Mouse (Mus musculus): Measurements from ENCODE around the gene Adamts17. TPM values are rescaled to one million over a fixed set of nuclear protein-coding genes. Genes with fewer than 3 reads are reported as not detected.
A peak's percentile ranks its signal among the peaks of the same experiment; 100 is the strongest.

Gene Adamts17
- total and polyA plus RNA-seq, 2 experiments from 2014 or later: 3.9 to 14.8 TPM

GRCm38 (mm10) chr7:67065631-67066030 is 226.1 kb downstream of the Adamts17 start:
- WGBS: 85% methylated on average over 4 of the region's 4 CpGs

GRCm38 (mm10) chr7:67072015-67072685 is 232.6 kb downstream of the Adamts17 start:
- Histone ChIP-seq H3K27ac (no peak overlapping the region), H3K27me3 (ENCODE audit: insufficient read depth, low read length) (no peaks in the 10 kb centered on the region), H3K4me2 (ENCODE audit: low read depth, low read length) (no peak overlapping the region), H3K4me3 (ENCODE audit: low read length) (no peak overlapping the region), H3K9ac (replicated peaks; ENCODE audit: low read length) (no peak overlapping the region), H3K4me1 (ENCODE audit: insufficient read depth, low read length) (no peaks in the 10 kb centered on the region), H3K9me3 (ENCODE audit: low read length) (no peaks in the 10 kb centered on the region), H3K36me3 (ENCODE audit: insufficient read depth, low read length) (no peaks in the 10 kb centered on the region)
- no peak for ATAC-seq
- no peak for TF ChIP-seq CTCF (IDR thresholded peaks at IDR 0.05; ENCODE audit: low read depth)
- 84% methylated on average over 10 of the region's 10 CpGs for WGBS
- no peak for DNase-seq (ENCODE audit: low spot score)

More at GRCm38 (mm10) chr7:67065631-67066030, 226.1 kb downstream of the Adamts17 start:
- DNase-seq (ENCODE audit: low spot score) (no peak), ATAC-seq (no peak)
- TF ChIP-seq CTCF (IDR thresholded peaks at IDR 0.05; ENCODE audit: low read depth): no peak
- H3K4me1 ChIP-seq (ENCODE audit: insufficient read depth, low read length): no peaks in the 10 kb centered on the region
- H3K27me3 ChIP-seq (ENCODE audit: insufficient read depth, low read length): peaks cover 6% of the 10 kb centered on the region; the same call in 1 of the 2 replicates
- H3K4me3 ChIP-seq (ENCODE audit: low read length): no peak overlapping the region
- H3K4me2 ChIP-seq (ENCODE audit: low read depth, low read length): no peak overlapping the region
- H3K27ac ChIP-seq: no peak overlapping the region
- H3K9ac ChIP-seq (replicated peaks; ENCODE audit: low read length): no peak overlapping the region
- no peaks in the 10 kb centered on the region for H3K9me3 ChIP-seq (ENCODE audit: low read length)
- H3K36me3 ChIP-seq (ENCODE audit: insufficient read depth, low read length): no peaks in the 10 kb centered on the region

- 93% methylated on average over 10 of the region's 10 CpGs for WGBS
- H3K27ac ChIP-seq: no peak overlapping the region
- no peak for DNase-seq (ENCODE audit: low spot score)
- no peaks in the 10 kb centered on the region for H3K4me1 ChIP-seq (ENCODE audit: insufficient read depth, low read length)
- no peaks in the 10 kb centered on the region for H3K36me3 ChIP-seq (ENCODE audit: insufficient read depth, low read length)
- H3K27me3 ChIP-seq (ENCODE audit: insufficient read depth, low read length): no peaks in the 10 kb centered on the region
- no peaks in the 10 kb centered on the region for H3K9me3 ChIP-seq (ENCODE audit: low read length)
- TF ChIP-seq CTCF (IDR thresholded peaks at IDR 0.05; ENCODE audit: low read depth): no peak
- H3K4me2 ChIP-seq (ENCODE audit: low read depth, low read length): no peak overlapping the region
- no peak overlapping the region for H3K4me3 ChIP-seq (ENCODE audit: low read length)
- H3K9ac ChIP-seq (replicated peaks; ENCODE audit: low read length): no peak overlapping the region
- ATAC-seq: no peak
Observed at GRCm38 (mm10) chr7:67082751-67083150, 243.2 kb downstream of the Adamts17 start.

GRCm38 (mm10) chr7:67087759-67088158 is 248.2 kb downstream of the Adamts17 start:
- Histone ChIP-seq H3K27ac (no peak overlapping the region), H3K4me3 (ENCODE audit: low read length) (no peak overlapping the region), H3K27me3 (ENCODE audit: insufficient read depth, low read length) (no peaks in the 10 kb centered on the region), H3K4me2 (ENCODE audit: low read depth, low read length) (no peak overlapping the region), H3K9ac (replicated peaks; ENCODE audit: low read length) (no peak overlapping the region), H3K36me3 (ENCODE audit: insufficient read depth, low read length) (no peaks in the 10 kb centered on the region), H3K9me3 (ENCODE audit: low read length) (no peaks in the 10 kb centered on the region), H3K4me1 (ENCODE audit: insufficient read depth, low read length) (no peaks in the 10 kb centered on the region)
- WGBS: 41% methylated on average over 6 of the region's 6 CpGs
- DNase-seq (ENCODE audit: low spot score): peak; percentile 82
- TF ChIP-seq CTCF (IDR thresholded peaks at IDR 0.05; ENCODE audit: low read depth): no peak
- peak; percentile 86 for ATAC-seq

GRCm38 (mm10) chr7:67097096-67097495 is 257.6 kb downstream of the Adamts17 start:
- peak; percentile 26 for DNase-seq (ENCODE audit: low spot score)
- WGBS: 84% methylated on average over 2 of the region's 2 CpGs
- no peak overlapping the region for H3K4me2 ChIP-seq (ENCODE audit: low read depth, low read length)
- no peak overlapping the region for H3K9ac ChIP-seq (replicated peaks; ENCODE audit: low read length)
- H3K9me3 ChIP-seq (ENCODE audit: low read length): no peaks in the 10 kb centered on the region
- no peaks in the 10 kb centered on the region for H3K27me3 ChIP-seq (ENCODE audit: insufficient read depth, low read length)
- no peak overlapping the region for H3K27ac ChIP-seq
- TF ChIP-seq CTCF (IDR thresholded peaks at IDR 0.05; ENCODE audit: low read depth): no peak
- H3K4me3 ChIP-seq (ENCODE audit: low read length): no peak overlapping the region
- ATAC-seq: no peak
- H3K36me3 ChIP-seq (ENCODE audit: insufficient read depth, low read length): no peaks in the 10 kb centered on the region
- no peaks in the 10 kb centered on the region for H3K4me1 ChIP-seq (ENCODE audit: insufficient read depth, low read length)

- no peak for TF ChIP-seq CTCF (IDR thresholded peaks at IDR 0.05; ENCODE audit: low read depth)
- H3K27me3 ChIP-seq (ENCODE audit: insufficient read depth, low read length): no peaks in the 10 kb centered on the region
- H3K36me3 ChIP-seq (ENCODE audit: insufficient read depth, low read length): no peaks in the 10 kb centered on the region
- H3K9me3 ChIP-seq (ENCODE audit: low read length): no peaks in the 10 kb centered on the region
- no peaks in the 10 kb centered on the region for H3K4me1 ChIP-seq (ENCODE audit: insufficient read depth, low read length)
- no peak overlapping the region for H3K27ac ChIP-seq
- no peak for ATAC-seq
- WGBS: 82% methylated on average over 3 of the region's 3 CpGs
- no peak overlapping the region for H3K4me2 ChIP-seq (ENCODE audit: low read depth, low read length)
- no peak for DNase-seq (ENCODE audit: low spot score)
- H3K9ac ChIP-seq (replicated peaks; ENCODE audit: low read length): no peak overlapping the region
- H3K4me3 ChIP-seq (ENCODE audit: low read length): no peak overlapping the region
Observed at GRCm38 (mm10) chr7:67101418-67101973, 262.0 kb downstream of the Adamts17 start.

- WGBS: 68% methylated on average over 12 of the region's 12 CpGs
- no peak for TF ChIP-seq CTCF (IDR thresholded peaks at IDR 0.05; ENCODE audit: low read depth)
- DNase-seq (ENCODE audit: low spot score) (peak; percentile 23), ATAC-seq (no peak)
- Histone ChIP-seq H3K9me3 (ENCODE audit: low read length) (no peaks in the 10 kb centered on the region), H3K4me3 (ENCODE audit: low read length) (no peak overlapping the region), H3K4me1 (ENCODE audit: insufficient read depth, low read length) (no peaks in the 10 kb centered on the region), H3K27me3 (ENCODE audit: insufficient read depth, low read length) (no peaks in the 10 kb centered on the region), H3K4me2 (ENCODE audit: low read depth, low read length) (no peak overlapping the region), H3K9ac (replicated peaks; ENCODE audit: low read length) (no peak overlapping the region), H3K36me3 (ENCODE audit: insufficient read depth, low read length) (no peaks in the 10 kb centered on the region), H3K27ac (no peak overlapping the region)
Observed at GRCm38 (mm10) chr7:67110551-67111159, 271.1 kb downstream of the Adamts17 start.

Data from hindbrain, postnatal 0 days (tissue).